Mouse (Mus musculus): ENCODE results near the gene Ttc28. TPM values are rescaled to one million over a fixed set of nuclear protein-coding genes. Genes with fewer than 3 reads are reported as not detected.

Ttc28 gene
- total RNA-seq, 2 experiments from 2014 or later: 97.3 to 112 TPM

DNA sequence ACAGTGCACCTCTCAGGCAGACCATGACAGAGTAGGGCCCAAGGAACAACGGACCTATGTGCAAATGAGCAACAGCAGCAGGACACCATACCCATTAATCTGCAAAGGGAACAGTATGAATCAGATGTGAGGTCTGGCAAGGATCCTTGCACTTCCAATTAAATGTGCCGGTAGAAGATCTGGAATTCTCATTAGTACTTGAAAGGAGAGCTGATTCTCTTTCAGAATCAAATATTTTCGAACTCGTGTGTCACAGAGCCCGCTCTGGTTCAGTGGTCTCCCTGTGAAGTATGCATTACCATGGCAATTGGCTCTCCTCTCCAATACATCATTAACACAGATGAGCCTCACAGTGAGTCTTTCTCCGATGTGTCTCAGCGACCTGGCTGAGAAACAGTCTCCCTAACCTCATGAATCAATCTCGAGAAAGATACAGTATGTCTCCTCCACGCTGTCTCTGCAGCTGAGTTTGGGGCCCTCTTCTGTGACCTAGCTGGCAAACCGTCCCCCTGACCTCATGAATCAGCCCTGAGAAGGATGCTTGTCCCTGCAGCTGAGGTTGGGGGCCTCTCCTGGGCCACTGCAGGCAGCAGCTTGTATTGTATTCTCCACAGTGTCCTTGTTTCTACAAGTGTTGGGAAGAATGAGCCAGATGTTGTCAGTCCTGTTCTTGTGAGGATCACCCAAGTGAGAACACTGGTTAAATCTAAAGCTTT, 241.3 kb downstream of the Ttc28 start:
- no peak for DNase-seq
- intact Hi-C loops (cut with DNase I): no loop called here

DNA sequence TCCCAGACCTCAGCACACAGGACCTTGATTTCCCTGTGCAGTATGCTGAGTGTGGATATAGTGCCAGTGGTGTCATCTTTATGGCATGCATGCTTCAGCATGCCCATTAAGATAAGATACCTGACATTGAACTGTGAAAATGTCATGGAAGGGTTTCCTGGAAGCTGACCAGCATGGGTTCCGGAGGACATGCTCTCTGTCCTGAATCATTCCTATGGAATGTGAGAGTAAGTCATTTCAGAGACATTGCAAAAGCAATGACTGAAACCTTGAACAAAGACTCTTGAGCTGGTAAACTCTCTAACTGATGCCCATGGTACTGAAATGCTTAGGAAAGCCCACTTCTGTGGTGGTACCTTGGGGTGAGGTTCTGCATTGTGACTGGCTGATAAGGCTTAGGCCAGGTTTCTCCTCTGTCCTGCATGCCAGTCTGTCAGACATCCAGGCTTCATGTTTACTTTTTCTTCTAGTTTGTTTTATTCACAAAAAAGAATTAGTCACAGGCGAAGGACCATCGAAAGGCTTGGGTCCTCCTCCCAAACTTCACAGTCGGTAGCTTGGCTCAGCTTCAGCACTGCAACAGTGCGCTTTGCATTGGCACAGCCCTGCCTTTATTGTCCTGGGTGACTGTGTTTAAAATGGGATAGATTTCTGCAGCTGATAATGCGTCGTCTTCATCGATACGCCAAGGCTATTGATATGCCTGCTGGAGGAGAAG, 242.9 kb downstream of the Ttc28 start:
- DNase-seq: no peak
- intact Hi-C loops (cut with DNase I): no loop called here

DNA sequence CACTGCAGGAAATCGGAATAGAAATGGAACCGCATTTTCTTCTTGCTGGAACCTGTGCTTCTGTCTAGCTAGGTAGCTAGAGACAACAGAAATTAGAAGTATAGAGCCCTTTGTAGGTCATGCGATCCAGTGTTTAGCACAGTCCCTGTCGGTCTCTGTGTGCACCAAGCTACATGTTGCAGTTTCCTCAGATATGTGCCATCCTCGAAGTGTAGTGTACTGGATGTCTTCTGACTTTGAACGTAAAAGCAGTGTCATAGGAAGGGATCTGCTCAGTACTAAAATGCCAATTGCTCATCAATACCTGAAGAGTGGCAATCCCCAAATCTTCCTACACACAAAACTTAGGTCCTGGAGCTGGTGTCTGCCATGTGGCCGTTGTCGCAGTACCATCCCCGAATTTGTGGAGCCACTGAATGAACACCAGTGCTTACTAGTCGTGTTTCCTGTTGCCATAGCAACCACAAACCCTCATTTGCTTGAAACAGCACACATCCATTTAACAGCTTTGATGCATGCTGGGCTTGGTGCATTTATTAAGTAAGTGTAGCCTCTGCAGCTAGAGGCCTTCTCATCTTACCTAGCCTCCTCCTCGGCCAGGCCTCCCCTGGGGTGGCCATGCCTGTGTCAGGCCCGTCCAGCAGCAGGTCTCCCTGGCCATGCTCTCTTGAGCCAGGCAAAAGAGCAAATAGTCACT, 243.6 kb downstream of the Ttc28 start:
- intact Hi-C loops (cut with DNase I): no loop called here
- no peak for DNase-seq

DNA sequence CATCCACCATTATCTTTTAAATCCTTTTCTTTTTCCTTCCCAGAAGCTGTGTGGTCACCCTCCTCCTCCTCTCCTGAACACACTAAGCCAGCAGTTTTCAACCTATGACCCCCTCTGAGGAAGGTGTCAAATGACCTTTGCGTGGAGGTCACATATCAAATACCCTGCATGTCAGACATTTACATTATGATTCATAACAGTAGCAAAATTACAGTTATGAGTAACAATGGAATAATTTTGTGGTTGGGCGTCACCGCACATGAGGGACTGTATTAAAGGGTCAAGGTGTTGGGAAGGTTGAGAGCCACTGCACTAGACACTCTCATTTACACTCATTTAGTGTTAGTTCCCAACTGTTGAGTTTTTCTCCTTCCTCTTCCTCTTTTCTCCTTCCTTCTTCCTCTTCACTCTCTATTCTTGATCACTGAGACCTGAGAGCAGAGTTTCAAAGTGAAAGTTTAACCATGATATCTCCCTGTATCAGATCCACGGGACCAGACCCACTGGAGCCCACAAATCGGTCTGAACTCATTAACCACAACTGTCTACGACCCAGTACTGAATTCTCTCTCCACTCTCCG, 245.1 kb downstream of the Ttc28 start:
- intact Hi-C loops (cut with DNase I): no loop called here
- no peak for DNase-seq

DNA sequence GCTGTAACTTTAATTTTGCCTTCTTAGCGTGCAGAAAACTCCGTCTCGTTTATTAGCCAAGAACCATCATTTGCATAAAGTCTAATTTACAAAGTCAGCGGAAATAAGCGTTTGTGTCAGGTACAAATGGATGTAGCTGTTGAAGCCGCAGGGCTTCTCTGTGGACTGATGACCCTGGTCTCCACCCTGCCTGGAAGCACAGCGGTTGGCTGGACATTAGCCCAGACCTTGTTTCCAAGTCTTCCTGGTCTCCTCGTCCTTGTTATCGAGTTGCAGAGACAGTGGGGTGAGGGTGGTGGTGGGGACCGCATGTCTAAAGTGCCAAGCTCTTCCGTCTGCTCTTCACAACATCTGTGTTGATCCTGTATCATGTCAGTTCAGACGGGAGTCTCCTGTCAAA, 246.1 kb downstream of the Ttc28 start:
- peak; percentile 50 for DNase-seq
- intact Hi-C loops (cut with DNase I): no loop called here

DNA sequence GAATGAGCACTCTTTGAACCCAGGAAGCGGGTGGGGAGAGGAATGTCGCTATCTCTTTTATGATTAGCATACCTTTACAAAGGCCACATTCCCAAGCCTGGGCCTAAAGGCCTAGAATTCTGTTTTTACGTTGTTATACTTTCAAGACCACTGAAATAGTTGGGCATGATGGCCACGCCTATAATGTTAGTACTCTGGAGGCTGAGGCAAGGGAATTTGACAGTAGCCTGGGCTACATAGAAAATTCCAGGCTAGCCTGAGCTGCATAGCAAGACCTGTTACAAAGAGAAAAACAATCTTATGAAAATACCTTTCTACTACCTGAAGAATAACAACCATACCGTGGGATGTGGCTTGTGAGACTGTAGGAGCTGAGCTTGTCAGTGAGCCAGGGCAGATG, 248.2 kb downstream of the Ttc28 start:
- intact Hi-C loops (cut with DNase I): no loop called here

DNA sequence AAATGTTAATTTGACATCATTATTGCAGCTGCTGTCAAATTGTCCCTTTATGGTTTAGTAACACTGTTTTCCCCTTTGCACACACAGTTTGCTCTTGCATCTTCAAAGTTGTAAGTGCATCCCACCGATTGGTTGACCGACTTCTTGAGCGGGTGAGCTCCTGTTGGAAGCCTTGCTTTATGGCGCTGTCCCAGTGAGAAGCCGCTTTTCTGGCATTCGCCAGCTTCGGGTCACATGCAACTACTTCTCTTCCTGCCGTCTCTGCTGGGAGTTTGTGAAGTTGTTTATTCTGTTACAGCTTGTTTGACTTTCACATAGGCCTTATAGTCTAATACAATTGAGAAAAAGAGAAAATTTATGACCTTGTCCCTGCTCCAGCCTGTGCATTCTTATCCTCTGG, 250.5 kb downstream of the Ttc28 start:
- intact Hi-C loops (cut with DNase I): no loop called here
- no peak for DNase-seq

More for the DNA sequence above, 248.2 kb downstream of the Ttc28 start:
- no peak for DNase-seq

DNA sequence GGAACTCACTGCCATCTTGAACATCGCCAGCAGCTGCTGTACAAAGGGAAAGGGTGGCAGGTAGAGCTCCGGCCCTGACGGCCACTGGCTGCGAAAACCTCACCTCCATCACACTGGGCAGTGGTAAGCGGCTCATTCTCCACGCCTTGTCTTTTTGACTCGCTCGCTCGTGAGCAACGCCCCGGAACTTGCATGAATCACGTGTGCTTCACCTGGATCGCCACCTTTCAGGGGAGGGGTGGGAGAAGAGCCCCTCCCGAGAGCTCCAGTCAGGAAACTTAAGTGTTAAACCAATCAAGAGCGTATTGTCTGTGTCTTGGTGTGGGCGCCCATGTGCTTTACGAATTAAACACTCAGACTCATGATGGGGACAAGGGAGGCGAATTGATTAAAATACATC, 252.0 kb downstream of the Ttc28 start:
- no peak for DNase-seq
- intact Hi-C loops (cut with DNase I): no loop called here

DNA sequence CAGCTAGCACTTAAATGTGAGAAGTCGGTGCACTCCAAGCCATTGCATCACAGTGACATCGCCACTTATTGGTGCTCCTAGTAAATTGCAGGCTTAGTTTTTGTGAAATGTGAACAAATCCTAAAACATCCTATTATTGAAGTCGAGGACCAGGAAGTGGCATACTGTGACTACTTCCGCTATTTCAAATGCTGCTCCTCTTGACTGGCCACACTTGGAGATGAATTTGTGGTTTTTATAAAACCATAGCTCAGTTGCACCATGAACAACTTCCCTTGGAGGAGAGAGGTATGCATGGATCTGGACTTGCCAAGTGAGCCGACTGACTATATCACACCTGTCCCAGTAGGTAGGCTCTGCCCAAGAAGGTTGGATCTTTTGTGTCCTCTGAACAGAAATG, 253.5 kb downstream of the Ttc28 start:
- intact Hi-C loops (cut with DNase I): no loop called here
- no peak for DNase-seq

DNA sequence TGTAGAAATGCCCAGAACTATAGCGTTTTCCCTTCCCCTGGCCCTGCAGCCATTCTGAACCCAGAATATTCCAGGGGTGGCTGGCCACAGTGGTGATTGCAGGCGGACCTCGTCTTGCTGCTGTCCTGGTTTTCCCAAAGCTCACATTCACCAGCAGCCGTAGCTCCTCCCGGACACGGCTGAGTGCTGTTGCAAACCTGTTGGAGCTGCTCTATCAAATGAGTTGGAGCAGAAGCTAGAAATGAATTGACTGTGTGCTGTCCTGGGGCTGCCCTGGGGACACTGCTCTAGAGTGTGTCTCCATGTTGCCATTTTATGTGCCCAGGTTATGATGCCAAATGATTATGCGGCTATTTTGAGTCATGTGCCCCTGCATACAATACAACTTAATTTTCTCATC, 254.2 kb downstream of the Ttc28 start:
- intact Hi-C loops (cut with DNase I): no loop called here
- no peak for DNase-seq

DNA sequence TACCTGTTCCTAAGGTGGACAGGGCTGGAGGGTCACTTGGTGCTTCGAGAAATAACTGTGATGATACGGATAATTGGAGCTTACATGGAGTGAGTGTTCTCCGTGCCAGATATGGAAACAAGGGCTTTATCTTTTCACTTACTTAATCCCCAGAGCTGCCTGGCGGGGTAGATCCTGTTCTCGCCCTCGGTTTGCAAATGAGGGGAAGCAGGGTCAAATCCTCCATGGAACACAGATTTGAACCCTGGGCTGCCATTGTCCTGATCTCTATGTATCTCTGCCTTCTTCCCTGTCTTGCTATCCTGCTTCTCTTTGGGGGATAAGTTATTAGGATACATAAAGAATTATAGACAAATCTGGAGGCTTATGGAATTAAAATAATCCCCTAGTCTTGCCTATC, 257.7 kb downstream of the Ttc28 start:
- intact Hi-C loops (cut with DNase I): no loop called here
- no peak for DNase-seq

DNA sequence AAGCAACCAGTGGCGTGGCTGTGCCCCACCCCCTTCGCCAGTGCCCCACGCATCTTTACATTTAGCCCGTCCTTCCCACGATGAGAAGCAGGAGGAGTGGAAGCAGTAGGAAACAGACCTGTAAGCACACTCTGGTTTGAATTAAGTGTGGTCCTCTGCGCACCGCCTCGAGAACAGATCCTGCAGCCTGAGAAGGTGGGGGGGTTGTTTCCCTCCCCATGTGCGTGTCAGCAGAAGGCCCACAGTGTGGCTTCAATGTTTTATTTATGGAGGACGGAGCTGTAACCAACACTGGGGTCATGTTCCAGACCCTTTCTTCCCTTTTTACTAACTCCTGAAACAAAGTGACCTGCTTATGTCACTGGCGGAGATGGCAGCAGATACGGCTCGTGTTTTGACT, 258.1 kb downstream of the Ttc28 start:
- intact Hi-C loops (cut with DNase I): no loop called here
- DNase-seq: no peak

DNA sequence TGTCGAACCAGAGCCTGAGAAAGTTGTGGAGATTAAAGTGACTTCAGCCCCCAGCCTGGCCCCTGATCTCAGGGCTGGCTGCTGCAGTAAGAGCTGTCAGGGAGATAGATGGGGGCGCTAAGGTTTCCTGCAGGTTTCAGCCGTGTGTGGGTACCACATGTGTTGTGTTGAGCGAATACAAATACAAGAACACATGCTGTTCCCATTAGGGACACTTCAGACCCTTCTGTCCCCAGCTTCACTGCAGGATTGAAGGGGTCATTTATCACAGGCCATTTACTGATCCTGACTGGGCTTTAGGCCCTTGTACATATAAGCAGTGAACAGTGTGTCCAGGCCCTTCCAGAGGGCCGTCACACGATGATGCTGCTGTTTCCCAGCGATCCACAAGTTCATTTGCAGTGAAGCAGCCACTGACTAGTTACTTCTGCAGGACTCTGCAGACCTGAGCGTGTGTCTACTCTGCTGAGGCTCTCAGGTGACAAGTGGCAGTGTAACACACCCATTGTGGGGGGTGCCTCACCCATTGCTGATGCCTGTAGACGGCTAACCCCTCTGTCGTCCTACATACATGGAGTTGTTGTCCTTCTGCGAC, 258.7 kb downstream of the Ttc28 start:
- intact Hi-C loops (cut with DNase I): no loop called here
- no peak for DNase-seq

DNA sequence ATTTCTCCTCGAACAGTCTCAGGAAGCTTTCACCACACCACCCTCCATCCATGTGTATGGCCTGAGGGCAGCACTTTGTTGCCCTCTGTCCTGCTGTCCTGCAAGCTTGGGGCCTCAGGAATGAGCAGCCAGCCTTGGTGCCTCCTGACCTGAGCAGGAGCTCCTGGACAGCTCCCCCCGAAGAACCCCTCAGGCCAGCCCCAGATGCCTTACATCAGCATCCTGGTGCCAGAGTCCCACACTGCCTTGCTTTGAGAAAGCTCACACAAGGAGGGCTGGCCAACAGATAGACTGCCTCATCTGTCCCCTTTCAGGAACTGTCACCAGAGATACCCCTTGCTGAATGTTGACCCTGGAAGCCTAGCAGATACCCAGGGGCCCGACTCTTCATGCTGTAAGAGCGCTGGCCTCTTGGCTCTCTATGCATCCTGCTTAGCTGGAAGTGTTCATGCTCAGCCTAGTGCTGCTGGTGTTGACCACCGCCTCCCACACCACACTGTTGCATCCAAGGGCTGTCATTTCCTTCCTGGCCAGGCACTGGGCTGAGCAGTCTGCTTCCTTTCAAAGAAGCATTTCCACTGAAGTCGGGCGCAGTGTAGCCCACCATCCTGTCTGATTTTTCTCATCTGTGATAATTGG, 259.4 kb downstream of the Ttc28 start:
- no peak for DNase-seq
- intact Hi-C loops (cut with DNase I): no loop called here

DNA sequence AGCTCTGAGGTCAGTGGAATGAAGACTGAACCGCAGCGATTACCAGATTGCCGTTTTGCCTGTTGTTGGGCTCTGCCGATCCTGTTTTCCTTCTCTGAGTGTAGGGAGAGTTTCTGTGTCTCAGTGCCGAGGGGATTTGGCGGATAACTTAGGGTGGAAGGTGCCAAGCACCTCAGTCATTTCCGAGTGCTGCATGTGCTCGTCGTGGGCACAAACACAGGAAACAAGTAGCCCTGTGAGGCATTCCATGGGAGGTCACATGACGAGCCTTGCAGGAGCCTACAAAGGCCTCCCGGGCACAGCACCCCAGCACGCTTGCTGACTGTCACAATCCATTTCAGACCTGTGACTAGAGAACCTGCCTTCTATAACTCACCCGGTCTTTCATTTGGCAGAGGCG, 260.0 kb downstream of the Ttc28 start:
- intact Hi-C loops (cut with DNase I): no loop called here

DNA sequence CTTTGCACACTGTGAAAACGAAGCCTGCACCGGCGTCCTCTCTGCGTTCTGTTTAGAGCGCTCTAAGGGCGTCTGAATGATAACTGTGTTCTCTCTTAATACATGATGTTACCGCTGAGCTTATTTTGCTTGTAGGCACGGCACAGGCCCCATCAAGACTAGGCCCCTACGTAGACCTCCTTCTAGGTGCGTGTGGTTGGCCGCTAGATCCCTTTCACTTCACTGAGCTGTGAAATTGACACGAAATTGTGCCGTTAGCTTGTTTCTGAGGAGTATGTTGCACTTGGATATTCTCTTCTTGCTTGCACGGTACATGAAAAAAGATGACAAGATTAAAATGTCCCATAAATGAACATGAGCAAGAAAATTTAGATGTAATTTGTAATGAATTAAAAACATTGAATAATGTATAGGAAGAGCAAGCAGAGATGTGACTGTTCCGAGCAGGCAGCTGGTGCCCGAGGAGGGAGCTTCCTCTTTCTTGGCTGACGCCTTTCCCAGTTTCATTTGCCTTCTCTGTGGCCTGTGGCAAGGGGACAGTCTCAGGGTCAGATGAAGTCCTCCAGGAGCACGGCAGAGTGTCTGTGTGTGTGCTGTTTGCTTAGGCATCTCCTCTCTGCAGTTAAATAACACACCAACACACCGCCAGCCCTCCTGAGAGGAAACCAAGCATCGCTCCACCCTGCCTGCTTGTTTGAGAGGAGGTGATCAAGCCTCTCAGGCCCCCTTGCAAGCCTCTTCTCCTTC, 261.7 kb downstream of the Ttc28 start:
- peak; percentile 45 for DNase-seq
- intact Hi-C loops (cut with DNase I): no loop called here

More for the DNA sequence above, 260.0 kb downstream of the Ttc28 start:
- no peak for DNase-seq

DNA sequence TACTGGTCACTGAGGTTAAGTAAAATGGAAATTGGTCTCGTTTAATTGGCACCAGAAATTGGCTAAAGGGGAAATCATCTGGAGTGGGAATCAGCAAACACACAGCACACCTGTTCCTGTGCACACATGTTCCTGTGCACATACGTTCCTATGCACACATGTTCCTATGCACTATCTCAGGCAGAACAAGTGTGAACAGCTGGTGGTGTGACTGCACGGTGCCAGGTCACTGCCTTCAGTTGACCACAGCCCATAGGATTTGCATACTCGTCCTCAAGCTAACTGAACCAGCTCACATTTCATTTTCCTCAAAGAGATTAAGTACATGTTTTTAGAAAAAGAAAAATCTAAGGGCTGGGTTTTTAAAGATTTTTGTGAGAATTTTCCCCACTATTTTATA, 263.2 kb downstream of the Ttc28 start:
- no peak for DNase-seq
- intact Hi-C loops (cut with DNase I): no loop called here

DNA sequence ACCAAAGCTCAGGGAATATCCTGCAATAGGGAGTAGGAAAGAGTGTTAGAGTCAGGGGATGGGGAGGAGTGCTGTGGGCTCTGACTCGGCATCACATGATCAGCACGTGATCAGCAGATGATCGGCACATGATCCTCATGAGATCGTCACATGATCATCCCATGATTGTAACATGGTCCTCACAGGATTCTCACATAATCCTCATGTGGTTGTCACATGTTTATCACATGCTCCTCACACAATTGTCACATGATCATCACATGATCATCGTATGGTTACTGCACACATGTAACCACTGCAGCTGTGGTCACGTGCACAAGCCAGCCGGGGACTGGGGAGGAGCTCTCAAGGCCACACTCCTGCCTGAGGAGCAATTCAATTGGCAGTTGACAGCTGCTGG, 264.8 kb downstream of the Ttc28 start:
- no peak for DNase-seq
- intact Hi-C loops (cut with DNase I): no loop called here

DNA sequence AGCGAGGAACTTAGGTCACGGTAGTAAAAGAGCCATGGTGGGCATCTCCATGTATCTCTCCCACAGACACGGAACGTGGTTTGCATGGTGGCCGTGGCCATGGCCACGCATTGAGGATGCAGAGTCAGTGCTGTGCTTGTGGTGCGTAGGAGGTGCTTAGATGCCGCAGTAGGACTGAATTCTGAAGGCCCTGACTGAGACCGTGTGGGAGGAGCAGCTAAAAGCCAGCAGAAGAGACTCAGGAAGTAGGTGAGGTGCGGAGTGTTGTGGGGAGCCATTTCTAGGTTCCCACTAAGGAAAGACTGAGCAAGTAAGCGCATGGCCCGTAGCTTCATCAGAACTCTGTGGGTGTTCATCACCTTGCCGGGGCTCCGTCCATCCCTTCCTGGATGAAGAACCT, 271.0 kb downstream of the Ttc28 start:
- intact Hi-C loops (cut with DNase I): no loop called here
- DNase-seq: no peak
